Mouse (Mus musculus) heart, postnatal 0 days (tissue): ENCODE measurements at regions not wholly inside any gene's neighbourhood (a gene's known extent, or its start where the extent isn't known, plus 50 kb on each side); places are given as distances from the start of the nearest gene placed in this dataset.

ENCODE experiments used
- CTCF ChIP-seq: IDR thresholded peaks from 2 replicates; pipeline ENCODE4 v1.5.1; 2016; ENCODE audit warnings: antibody characterized with exemption, control low read depth, low read depth
- EP300 ChIP-seq: IDR thresholded peaks from 2 replicates; pipeline ENCODE4 v1.6.1; 2016; ENCODE audit warnings: antibody characterized with exemption, low read depth

DNA sequence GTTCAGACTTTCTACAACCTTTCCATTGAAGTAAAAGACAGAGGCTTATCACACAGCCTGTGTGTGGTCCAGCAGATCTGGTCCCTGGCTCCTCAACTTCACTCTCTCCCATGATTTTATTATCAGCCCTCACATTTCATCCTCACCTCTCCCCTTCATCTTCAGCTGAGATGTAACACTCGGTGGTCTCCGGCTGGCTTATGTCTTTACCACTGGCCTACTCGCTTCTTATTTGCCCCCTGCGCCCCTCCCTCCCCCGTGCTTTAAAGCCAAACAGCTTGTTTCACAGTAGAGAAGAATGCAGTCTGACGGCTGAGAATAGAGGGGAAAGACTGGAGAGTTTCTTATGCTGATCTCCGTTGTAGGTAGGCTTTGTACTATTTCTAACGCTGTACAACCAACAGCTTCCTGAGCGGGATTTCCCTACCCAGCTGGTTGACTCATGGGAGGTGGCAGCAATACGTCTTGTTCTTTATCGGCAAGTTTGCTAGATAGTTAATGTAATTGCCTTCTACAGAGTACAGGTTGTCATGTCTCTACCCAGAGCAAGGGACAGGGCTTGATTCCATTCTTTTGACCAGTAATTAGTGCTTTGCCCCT, 152.9 kb upstream of the Cmc1 start:
- TF ChIP-seq CTCF: no peak
- no peak for TF ChIP-seq EP300
